Mouse (Mus musculus) inflammation-experienced regulatory T-cells, adult 6 months (primary cell): ENCODE measurements around the gene Cish. TPM values are rescaled to one million over a fixed set of nuclear protein-coding genes. Genes with fewer than 3 reads are reported as not detected.

Experiments used
- polyA plus RNA-seq, 3 experiments: library from polyadenylated mRNA; unstranded; fragments of 100-300 nt; shearing (Covaris generic); gene quantifications; one replicate each; pipeline ENCODE4 v1.2.1; 2017

Cish gene
- polyA plus RNA-seq, 3 experiments from 2014 or later: 85.4 to 124 (median 100) TPM

Other genes with a start within 250 kb of the Cish start
- not detected for gene Dock3, start 64.1 kb upstream of the Cish start, polyA plus RNA-seq
- gene Mapkapk3, start 6.1 kb upstream of the Cish start, polyA plus RNA-seq: 10 to 100 TPM; 53.9 to 59.6 (median 59.2) TPM
- 10 to 100 TPM; 22.0 to 35.2 (median 29.8) TPM for gene Hemk1, start 42.3 kb downstream of the Cish start, polyA plus RNA-seq
- 1 to 10 TPM in 2 of 3 experiments, under 1 TPM in 1; 0.99 to 3.2 (median 1.3) TPM for gene 6430571L13Rik, start 44.6 kb downstream of the Cish start, polyA plus RNA-seq
- under 1 TPM in 2 of 3 experiments, not detected in 1; 0.19 to 0.44 TPM for gene Cacna2d2, start 103.6 kb downstream of the Cish start, polyA plus RNA-seq
- 10 to 100 TPM; 17.5 to 28.0 (median 19.6) TPM for gene Tmem115, start 237.9 kb downstream of the Cish start, polyA plus RNA-seq
- 10 to 100 TPM; 66.5 to 78.0 (median 67.2) TPM for gene Cyb561d2, start 246.2 kb downstream of the Cish start, polyA plus RNA-seq
- 10 to 100 TPM; 48.4 to 55.1 (median 54.4) TPM for gene Nprl2, start 246.2 kb downstream of the Cish start, polyA plus RNA-seq